Mouse (Mus musculus): ENCODE results near the gene Ganc.

DNA sequence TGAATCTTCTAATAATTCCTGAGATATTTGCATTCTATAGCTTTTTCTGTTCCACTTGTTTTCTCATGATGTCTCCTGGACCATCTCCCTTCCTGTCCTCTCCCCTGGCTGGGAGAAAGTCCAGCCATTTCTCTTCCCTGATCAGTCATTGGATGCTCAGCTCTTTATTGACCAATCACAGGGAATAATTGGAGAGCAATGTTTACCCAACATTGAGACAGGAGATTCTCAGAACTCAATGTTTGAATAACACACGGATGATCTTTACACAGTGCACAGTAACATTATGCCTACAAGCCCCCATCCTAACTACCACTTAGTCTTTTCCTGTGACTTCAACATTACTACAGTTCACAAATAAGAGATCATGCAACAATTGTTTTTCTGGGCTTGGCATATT, 43.3 kb upstream of the Ganc start:
- TF ChIP-seq MAFK (IDR thresholded peaks at IDR 0.05; ENCODE audit: insufficient read depth, low read depth, low read length), result no peak
- no peak for TF ChIP-seq CHD2 (IDR thresholded peaks at IDR 0.05; ENCODE audit: low read depth, low read length)
- no peak for TF ChIP-seq ZNF384 (IDR thresholded peaks at IDR 0.05; ENCODE audit: low read depth, low read length)
- TF ChIP-seq HCFC1 (IDR thresholded peaks at IDR 0.05; ENCODE audit: borderline replicate concordance, insufficient read depth, low read length), result no peak
- no peak for TF ChIP-seq ZC3H11A (IDR thresholded peaks at IDR 0.05; ENCODE audit: borderline replicate concordance, low read depth, low read length)
